Mouse (Mus musculus) heart, postnatal 25 days (tissue): Measurements from ENCODE around the gene Insyn1. TPM values are rescaled to one million over a fixed set of nuclear protein-coding genes. Genes with fewer than 3 reads are reported as not detected.

Experiments used
- DNase-seq: peaks from one replicate; pipeline ENCODE4 v3.0.0; 2022; ENCODE audit warnings: low spot score
- intact Hi-C: fragments of 180-260 bp; cut with DNase I; formaldehyde crosslinking; loops from one replicate; pipeline ENCODE4 v1.15.1; 2025
- total RNA-seq, 2 experiments: library from RNA; stranded (reverse); gene quantifications; 2 replicates each; pipeline ENCODE4 v1.2.3; 2021

Insyn1 gene
- total RNA-seq, 2 experiments from 2014 or later, result 14.9 to 15.4 TPM

DNA sequence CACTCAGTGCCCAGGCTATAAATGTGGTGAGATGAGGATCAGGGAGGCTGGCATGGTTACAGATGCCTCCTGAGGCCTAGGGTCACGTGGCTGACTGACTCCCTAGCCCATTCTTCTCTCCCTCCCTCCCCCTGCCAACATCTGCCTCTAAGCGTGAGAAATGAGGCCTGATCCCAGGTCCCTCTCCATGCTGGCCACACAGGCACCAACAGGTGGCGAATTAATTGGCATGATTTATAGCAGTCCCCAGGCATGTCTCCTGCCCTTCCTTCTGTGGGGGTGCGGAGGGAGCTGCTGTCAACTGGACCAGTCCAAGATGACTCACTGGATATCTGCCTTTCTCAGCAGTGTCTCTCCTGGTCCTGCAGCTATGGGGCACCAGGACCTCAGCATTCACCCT lies 39.4 kb downstream of the Insyn1 start:
- DNase-seq, result no peak
- intact Hi-C loops, result no loop called here

DNA sequence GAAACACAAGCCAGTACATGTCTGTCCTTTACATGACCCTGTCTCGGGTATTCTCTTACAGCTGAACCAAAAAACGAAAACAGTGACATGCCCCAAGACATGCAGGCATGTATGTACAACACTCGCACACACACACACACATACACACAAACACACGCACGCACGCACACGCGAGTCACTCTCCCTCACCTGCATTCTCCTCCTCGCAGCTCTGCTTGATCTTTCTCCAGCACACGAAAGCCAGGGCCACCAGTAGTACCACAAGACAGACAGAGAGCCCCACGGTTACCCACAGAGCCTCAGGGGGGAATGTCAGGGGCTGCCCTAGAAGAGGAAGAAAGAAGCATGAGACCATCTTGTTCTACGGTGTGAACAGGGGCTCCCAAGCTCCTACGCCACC lies 42.0 kb downstream of the Insyn1 start:
- intact Hi-C loops, result no loop called here

DNA sequence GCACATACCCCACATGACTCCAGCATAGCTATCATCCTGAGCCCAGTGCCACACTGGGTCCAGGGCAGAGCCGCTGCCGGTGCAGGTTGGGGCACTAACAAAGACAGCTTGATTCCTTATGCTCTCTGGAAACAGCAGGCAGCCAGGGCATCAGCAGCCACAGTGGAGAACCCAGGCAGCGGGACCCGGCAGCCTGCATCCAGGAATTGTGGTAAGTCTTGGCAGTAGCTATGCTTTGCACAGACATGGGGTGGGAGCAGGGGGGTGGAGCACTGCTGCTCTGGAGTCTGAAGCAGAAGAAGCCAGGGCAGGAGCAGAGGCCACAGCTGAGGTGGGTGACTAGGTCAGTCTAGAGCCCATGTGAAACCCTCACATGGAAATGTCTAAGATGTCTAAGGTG lies 43.8 kb downstream of the Insyn1 start:
- intact Hi-C loops, result no loop called here

More for the DNA sequence above, 42.0 kb downstream of the Insyn1 start:
- DNase-seq, result no peak

DNA sequence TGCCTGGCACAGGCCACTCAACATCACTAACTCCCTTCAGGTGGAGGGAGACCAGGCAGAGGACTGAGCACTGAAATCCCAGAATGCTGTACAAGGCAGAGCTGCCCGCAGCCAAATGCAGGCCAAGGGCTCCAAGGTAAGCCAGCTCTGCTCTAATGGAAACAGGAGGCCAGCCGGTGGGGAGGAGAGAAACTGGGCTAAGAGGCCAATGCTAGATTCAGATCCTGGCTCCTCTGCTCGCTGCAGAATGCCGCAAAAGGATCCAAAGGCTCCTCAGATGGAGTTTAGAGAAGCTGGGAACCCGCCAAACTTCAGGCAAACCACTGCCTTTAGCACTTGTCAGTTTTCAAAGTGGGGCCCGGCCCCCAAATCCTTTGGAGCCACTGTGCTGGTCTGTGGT lies 44.9 kb downstream of the Insyn1 start:
- no peak for DNase-seq
- intact Hi-C loops, result no loop called here

More for the DNA sequence above, 43.8 kb downstream of the Insyn1 start:
- no peak for DNase-seq

DNA sequence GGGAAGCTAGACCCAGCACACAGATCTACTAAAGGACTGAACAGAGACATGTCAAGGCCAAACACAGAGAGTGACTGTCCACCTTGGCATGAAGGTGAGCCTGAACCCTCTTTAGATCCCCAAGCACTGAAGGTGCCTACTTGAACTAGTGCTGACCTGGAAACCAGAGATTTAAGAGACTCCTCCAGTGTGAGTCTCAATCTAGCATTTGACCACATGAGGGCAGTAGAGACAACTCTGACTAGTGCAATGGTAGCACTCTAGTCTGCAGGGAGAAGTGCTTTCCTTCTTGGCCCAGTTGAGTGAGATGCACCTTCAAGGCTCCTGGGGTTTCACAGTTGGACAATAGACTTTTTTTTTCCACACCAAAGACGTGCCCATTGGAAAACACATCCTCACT lies 46.4 kb downstream of the Insyn1 start:
- intact Hi-C loops, result loop anchor here (1.0 kb wide), 1 partner anchor 204 kb away; no protein-coding TSS in a partner anchor
- no peak for DNase-seq

DNA sequence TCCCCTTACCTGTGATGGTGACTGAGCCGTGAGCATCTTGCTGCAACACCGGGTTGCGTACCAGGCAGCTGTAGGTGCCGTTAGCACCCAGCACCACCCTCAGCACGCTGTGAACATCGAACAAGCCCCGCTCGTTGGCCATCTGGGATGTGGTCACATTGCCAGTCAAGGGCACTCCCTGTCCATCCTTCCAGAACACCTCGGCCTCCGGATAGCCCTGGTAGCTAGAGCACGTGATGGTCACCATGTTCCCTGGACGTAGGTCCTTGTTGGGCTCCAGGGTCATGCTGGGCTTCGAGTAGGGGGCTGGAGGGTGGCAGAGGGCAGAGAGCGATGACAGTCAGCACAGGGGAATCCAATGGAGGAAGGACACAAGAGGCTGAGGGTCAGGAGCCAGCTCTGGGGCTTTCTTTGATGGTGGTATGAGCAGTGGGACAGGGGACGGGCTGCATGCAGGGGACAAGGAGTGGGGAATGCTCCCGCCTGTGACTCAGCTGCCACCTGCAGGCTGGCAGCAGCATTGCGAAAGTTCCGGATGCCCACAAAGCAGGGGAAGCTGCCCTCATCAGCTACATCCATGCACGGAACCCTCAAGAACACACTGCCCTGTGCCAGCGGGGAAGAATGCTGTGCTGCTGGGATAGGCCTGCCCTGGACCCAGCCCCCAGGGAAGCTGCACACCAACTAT lies 47.2 kb downstream of the Insyn1 start:
- intact Hi-C loops, result loop anchor here (1.0 kb wide), 1 partner anchor 205 kb away; no protein-coding TSS in a partner anchor
- DNase-seq, result no peak

DNA sequence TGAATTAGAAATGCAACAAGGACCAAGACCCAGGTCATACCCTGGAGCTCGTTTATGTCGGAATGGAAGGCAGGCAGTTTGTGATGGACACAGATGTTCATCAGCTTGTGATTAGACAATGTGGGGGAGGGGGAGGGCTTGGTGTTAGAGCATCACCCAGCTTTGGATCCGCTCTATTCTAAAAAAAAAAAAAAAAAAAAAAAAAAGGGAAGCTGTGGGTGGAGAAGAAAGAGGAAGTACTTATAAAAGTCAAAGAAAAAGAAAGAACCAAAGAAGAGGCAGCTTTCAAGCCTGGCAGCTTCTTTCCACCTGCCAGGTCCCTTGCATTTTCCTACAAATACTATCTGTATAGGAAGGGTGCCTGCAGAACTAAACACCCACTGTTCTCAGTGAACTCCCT lies 49.4 kb downstream of the Insyn1 start:
- no peak for DNase-seq
- intact Hi-C loops, result no loop called here

DNA sequence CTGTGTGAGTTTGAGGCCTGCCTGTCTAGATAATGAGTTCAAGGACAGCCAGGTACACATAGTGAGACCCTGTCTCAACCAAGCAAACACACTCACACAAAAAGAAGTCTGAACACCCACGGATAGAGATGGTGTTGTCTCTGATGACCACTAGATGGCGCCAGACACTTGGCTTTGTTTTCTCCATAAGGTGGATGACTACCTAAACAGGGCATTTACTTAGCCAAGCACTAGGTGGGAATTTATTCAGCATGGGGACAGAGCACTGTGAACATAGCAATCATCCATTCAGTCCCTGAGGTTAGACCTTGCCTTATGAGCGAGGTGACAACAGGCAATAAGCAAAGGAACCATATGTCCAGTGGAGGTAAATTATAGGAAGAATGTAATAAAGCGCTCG lies 51.5 kb downstream of the Insyn1 start:
- intact Hi-C loops, result loop anchor here (1.0 to 5.0 kb wide), 4 partner anchors 21 to 332 kb away; no protein-coding TSS in a partner anchor
- no peak for DNase-seq

DNA sequence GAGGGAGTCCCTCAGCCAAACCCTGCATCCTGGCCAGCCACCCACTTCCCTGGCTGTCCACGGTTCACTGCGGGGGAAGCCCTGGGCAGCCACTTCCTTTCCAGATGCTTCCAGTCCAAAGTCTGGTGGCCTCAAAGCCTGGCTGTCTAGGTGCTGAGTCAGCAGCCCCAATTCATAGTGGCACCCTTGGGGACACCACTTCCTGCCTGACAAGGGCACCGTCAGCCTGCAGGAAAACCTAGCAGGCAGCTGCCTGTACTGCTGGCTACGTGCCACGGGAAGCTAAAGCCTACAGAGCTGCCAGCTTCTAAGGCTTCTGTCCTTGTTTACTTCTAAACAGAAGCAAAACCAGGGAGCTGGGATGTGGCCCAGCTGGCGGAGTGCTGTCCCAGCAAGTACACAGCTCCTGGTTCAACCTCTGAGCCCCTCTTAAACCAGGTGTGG lies 53.5 kb downstream of the Insyn1 start:
- peak; percentile 67 for DNase-seq
- intact Hi-C loops, result loop anchor here (2.0 to 5.0 kb wide), 3 partner anchors 19 to 330 kb away; no protein-coding TSS in a partner anchor

DNA sequence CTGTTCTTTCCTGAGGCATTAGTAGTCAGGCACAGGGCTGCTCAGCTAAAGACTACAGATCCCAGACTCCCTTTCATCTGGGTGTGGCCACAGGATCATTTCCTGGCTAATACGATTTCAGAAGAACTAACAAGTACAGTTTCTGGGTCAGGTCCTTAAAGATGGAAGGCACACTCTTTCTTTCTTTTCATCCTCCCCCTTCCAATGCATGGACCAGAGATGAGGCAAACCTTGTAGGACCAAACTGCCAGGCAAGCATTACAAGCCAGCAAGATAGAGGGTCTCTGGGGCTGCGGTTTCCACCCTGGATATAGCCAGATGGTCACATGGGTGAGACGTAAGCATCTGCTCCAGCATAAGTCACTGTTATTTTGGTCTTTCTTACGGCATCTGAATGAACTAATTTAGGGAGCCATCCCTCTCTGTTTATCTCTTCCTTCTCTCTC lies 56.5 kb downstream of the Insyn1 start:
- intact Hi-C loops, result loop anchor here (5.0 kb wide), 1 partner anchor 327 kb away; no protein-coding TSS in a partner anchor
- DNase-seq, result no peak

DNA sequence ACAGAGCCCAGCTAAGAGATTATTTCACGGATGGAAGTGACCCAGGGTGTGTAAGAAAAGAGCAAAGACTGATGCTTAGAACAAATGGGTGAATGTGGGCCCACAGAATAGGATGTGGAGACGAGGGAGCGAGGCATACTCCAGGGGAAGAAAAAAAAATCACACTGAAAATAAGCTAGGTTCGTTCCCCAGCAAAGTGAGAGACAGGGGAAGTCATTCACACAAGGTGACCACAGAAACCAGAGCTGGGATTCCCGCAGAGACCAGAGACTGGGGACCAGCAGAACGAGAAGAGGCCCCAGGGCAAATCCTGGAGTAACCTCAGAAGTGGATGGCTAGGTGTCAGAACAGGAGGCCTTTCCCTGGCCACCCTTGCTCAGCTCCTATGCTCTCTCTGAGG lies 57.0 kb downstream of the Insyn1 start:
- no peak for DNase-seq
- intact Hi-C loops, result no loop called here

DNA sequence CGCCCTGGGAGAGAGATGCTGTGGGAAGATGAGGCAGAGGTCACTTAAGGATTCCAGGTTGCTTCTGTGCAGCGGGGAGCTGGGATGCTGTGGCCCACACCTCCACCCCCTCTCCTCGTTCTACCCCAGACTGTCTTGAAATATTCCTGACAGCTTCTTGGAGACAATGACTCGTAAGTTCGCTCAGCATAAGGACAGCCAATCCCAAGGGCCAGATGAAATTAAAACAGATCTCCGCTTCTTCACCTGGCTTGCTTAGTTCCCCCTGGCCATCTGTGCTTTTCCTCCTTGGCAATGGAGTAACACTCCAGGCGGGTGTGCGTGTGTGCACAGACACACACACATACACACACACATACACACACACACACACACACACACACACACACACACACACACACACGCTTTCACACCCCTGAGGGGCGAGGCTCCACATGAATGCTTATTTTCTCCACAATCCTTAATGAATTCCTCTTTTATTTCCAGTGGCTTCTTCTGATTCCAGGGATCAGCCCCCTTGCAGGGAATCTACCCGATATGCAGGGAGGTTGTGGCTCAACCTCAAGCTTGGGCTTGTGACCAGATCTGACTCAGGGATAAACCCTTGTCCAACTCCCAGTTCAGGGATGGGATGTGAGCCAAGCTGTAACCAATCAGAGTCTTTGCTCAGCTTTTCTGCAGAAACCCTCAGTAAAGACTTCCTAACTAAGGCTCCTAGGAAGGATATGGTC lies 58.4 kb downstream of the Insyn1 start:
- no peak for DNase-seq
- intact Hi-C loops, result no loop called here

DNA sequence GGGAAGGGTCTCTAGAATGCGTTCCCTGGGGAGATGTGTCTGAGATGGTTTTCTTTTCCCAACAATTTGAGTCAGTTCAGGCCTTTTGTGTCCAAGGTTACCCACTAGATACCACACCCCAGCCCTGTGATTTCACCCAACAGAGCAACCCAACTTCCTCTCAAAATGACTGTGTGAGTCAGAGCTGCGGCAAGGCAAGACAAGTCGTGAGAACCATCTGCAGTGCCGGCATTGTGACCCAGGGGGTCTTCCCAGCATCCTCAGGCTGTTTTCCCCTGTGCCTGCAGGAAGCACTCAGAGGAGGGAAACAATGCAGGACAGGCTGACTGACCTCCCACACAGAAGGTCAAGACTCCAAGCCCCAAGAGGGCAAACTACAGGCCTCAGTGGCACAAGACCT lies 60.5 kb downstream of the Insyn1 start:
- intact Hi-C loops, result no loop called here

More for the DNA sequence above, 60.5 kb downstream of the Insyn1 start:
- DNase-seq, result no peak

Other genes with a start within 250 kb of the Insyn1 start
- gene Pml, start 238.8 kb upstream of the Insyn1 start, total RNA-seq, result 10 to 100 TPM in 1 of 2 experiments, 1 to 10 TPM in 1; 10.0 to 12.6 TPM
- gene Stoml1, start 235.4 kb upstream of the Insyn1 start, total RNA-seq, result 10 to 100 TPM; 10.3 to 13.5 TPM
- gene Loxl1, start 175.4 kb upstream of the Insyn1 start, total RNA-seq, result 10 to 100 TPM; 36.6 to 36.7 TPM
- not detected for gene Tbc1d21, start 118.1 kb upstream of the Insyn1 start, total RNA-seq
- 10 to 100 TPM; 10.9 to 12.4 TPM for gene Cd276, start 66.8 kb downstream of the Insyn1 start, total RNA-seq
- 100 to 1,000 TPM; 133 to 155 TPM for gene Nptn, start 93.6 kb downstream of the Insyn1 start, total RNA-seq